Comparison of ENCODE assay signal across 8 mouse cellular contexts in genomic region chr17:24550416-24551049, GRCm38 (mm10). TPM values are rescaled to one million over a fixed set of nuclear protein-coding genes. Genes with fewer than 3 reads are reported as not detected.
A peak's percentile ranks its signal among the peaks of the same experiment; 100 is the strongest.
DNase-seq lines count a peak whose midpoint lies in the region; ATAC-seq and TF ChIP-seq lines count a peak whose summit lies in the region.

No protein-coding gene starts in this region.

- in situ Hi-C loops in ES-E14 (cut with MboI; ENCODE audit: low sequenced_read_pairs in 2 of 2, unreplicated experiment in 2 of 2) = no loop called here

- peak overlapping the region; percentile 35; the same call in 1 of the 2 replicates for H3K27ac ChIP-seq in ES-E14 (ENCODE audit: insufficient read depth, low read depth, low read length, poor library complexity, severe bottlenecking)
- peak overlapping the region; percentile 88 for H3K27ac ChIP-seq in forebrain, embryonic 14.5 days (ENCODE audit: low read depth, low read length)
- peak overlapping the region; percentile 99 for H3K27ac ChIP-seq in layer of hippocampus, adult 2 months
- H3K27ac ChIP-seq in lung, embryonic 16.5 days (ENCODE audit: low read length) = peak overlapping the region; percentile 93

- no peaks in the 10 kb centered on the region; the same call in 1 of the 2 replicates for H3K36me3 ChIP-seq in ES-E14 (ENCODE audit: control insufficient read depth, insufficient read depth, low read length, poor library complexity, severe bottlenecking)
- H3K36me3 ChIP-seq in forebrain, embryonic 14.5 days (ENCODE audit: control insufficient read depth, insufficient read depth, low read length) = no peaks in the 10 kb centered on the region
- H3K36me3 ChIP-seq in lung, embryonic 16.5 days (ENCODE audit: control insufficient read depth, insufficient read depth, low read length) = no peaks in the 10 kb centered on the region

- intact Hi-C loops in heart, postnatal 10 days (cut with DNase I) = no loop called here

- H3K4me3 ChIP-seq in ES-E14 (ENCODE audit: insufficient read depth in 1 of 2, low read depth in 1 of 2, low read length in 2 of 2, poor library complexity in 1 of 2, severe bottlenecking in 1 of 2) = peak overlapping the region; percentile 73 to 76
- H3K4me3 ChIP-seq in forebrain, embryonic 14.5 days (ENCODE audit: low read depth, low read length) = peak overlapping the region; percentile 63
- H3K4me3 ChIP-seq in layer of hippocampus, adult 2 months = peak overlapping the region; percentile 82
- H3K4me3 ChIP-seq in lung, embryonic 16.5 days (ENCODE audit: low read length) = peak overlapping the region; percentile 82

- peak overlapping the region; percentile 79 for H3K9ac ChIP-seq in ES-E14 (ENCODE audit: insufficient read depth, low read depth, low read length, poor library complexity, severe bottlenecking)
- peak overlapping the region; percentile 94 for H3K9ac ChIP-seq in forebrain, embryonic 14.5 days (ENCODE audit: low read length)
- peak overlapping the region; percentile 82 for H3K9ac ChIP-seq in lung, embryonic 16.5 days (ENCODE audit: low read length)

- no peak for DNase-seq in ES-E14 (ENCODE audit: low read depth, low spot score)
- peak; percentile 78 for DNase-seq in forebrain, embryonic 14.5 days (ENCODE audit: low spot score)
- peak; percentile 83 to 84 for DNase-seq in heart, postnatal 10 days
- peak; percentile 65 to 82 for DNase-seq in layer of hippocampus, adult 2 months (ENCODE audit: low spot score in 2 of 2)
- peak; percentile 88 for DNase-seq in retina, embryonic 14.5 days (ENCODE audit: low spot score)
- peak; percentile 81 for DNase-seq in urinary bladder, postnatal 14 days (ENCODE audit: low spot score)

- 0 out of 2 replicates have a peak, but pooled peaks cover 12% of the 10 kb centered on the region for H3K27me3 ChIP-seq in forebrain, embryonic 14.5 days (replicated peaks; ENCODE audit: control insufficient read depth, insufficient read depth, low read length)
- H3K27me3 ChIP-seq in lung, embryonic 16.5 days (ENCODE audit: control insufficient read depth, insufficient read depth, low read depth, low read length) = no peaks in the 10 kb centered on the region

- WGBS in forebrain, embryonic 14.5 days = under 1% methylated on average over 40 of the region's 44 CpGs
- WGBS in lung, embryonic 16.5 days = under 1% methylated on average over 44 of the region's 44 CpGs

- 0 out of 2 replicates have a peak, but pooled peaks have one; percentile 21 for TF ChIP-seq CTCF in layer of hippocampus, adult 2 months (conservative IDR thresholded peaks at IDR 0.05)

- peak overlapping the region; percentile 62 for H3K4me2 ChIP-seq in forebrain, embryonic 14.5 days (ENCODE audit: low read length)
- peak overlapping the region; percentile 78 for H3K4me2 ChIP-seq in lung, embryonic 16.5 days (ENCODE audit: low read depth, low read length)

- no peaks in the 10 kb centered on the region for H3K4me1 ChIP-seq in ES-E14 (ENCODE audit: control insufficient read depth in 2 of 2, insufficient read depth in 2 of 2, low read length in 2 of 2, poor library complexity in 1 of 2)
- H3K4me1 ChIP-seq in forebrain, embryonic 14.5 days (ENCODE audit: control insufficient read depth, insufficient read depth, low read length) = peaks cover 22% of the 10 kb centered on the region
- peaks cover 17% of the 10 kb centered on the region for H3K4me1 ChIP-seq in lung, embryonic 16.5 days (replicated peaks; ENCODE audit: control insufficient read depth, insufficient read depth, low read length)

- H3K9me3 ChIP-seq in ES-E14 (ENCODE audit: control insufficient read depth, insufficient read depth, low read depth, low read length) = no peaks in the 10 kb centered on the region
- H3K9me3 ChIP-seq in forebrain, embryonic 14.5 days (replicated peaks; ENCODE audit: control insufficient read depth, low read length) = no peaks in the 10 kb centered on the region
- no peaks in the 10 kb centered on the region for H3K9me3 ChIP-seq in lung, embryonic 16.5 days (ENCODE audit: control insufficient read depth, low read length)

- peak; percentile 63; the same call in 1 of the 2 replicates for ATAC-seq in cerebellum, adult (ENCODE audit: insufficient number of reproducible peaks, low FRiP score, low TSS enrichment)
- ATAC-seq in forebrain, embryonic 14.5 days = peak; percentile 82
- ATAC-seq in lung, embryonic 16.5 days (ENCODE audit: low read depth) = peak; percentile 73

TF ChIP-seq in ES-E14, 5 proteins besides CTCF, POLR2A, EP300 and RAD21:
- TF ChIP-seq ZNF384 (IDR thresholded peaks at IDR 0.05; ENCODE audit: low read depth, low read length) = no peak
- no peak for TF ChIP-seq HCFC1 (IDR thresholded peaks at IDR 0.05; ENCODE audit: borderline replicate concordance, insufficient read depth, low read length)
- TF ChIP-seq CHD2 (IDR thresholded peaks at IDR 0.05; ENCODE audit: low read depth, low read length) = no peak

RNA-seq across cellular contexts. Expression of gene Pkd1, which starts 0.9 kb away (rescaled TPM):
- total RNA-seq in ES-E14 (2012; rRNA removed) = 27.8 and 35.9 TPM in 2 replicates
- polyA plus RNA-seq in forebrain, embryonic 14.5 days (2014; fragmentation: Nextera tagmentation; extraction: Ambion mirVana) = 12.9 and 16.7 TPM in 2 replicates
- 10 to 100 TPM; 60.1 to 72.2 TPM for total RNA-seq in heart, postnatal 10 days (2021)
- total RNA-seq in layer of hippocampus, adult 2 months (2021) = 10 to 100 TPM; 87.0 to 93.3 TPM
- 21.6 and 23.6 TPM in 2 replicates for polyA plus RNA-seq in lung, embryonic 16.5 days (2015; fragmentation: Nextera tagmentation; extraction: Ambion mirVana)

RNA-seq across cellular contexts. Expression of gene Rab26, which starts 16.5 kb away (rescaled TPM):
- 2.8 and 7.4 TPM in 2 replicates for total RNA-seq in ES-E14 (2012; rRNA removed)
- polyA plus RNA-seq in forebrain, embryonic 14.5 days (2014; fragmentation: Nextera tagmentation; extraction: Ambion mirVana) = 4.0 TPM in 2 replicates
- under 1 TPM; 0.32 to 0.45 TPM for total RNA-seq in heart, postnatal 10 days (2021)
- 10 to 100 TPM; 78.2 to 82.2 TPM for total RNA-seq in layer of hippocampus, adult 2 months (2021)
- 2.6 and 4.9 TPM in 2 replicates for polyA plus RNA-seq in lung, embryonic 16.5 days (2015; fragmentation: Nextera tagmentation; extraction: Ambion mirVana)

RNA-seq across cellular contexts. Expression of gene Traf7, which starts 22.8 kb away (rescaled TPM):
- 149 and 228 TPM in 2 replicates for total RNA-seq in ES-E14 (2012; rRNA removed)
- 80.1 and 96.6 TPM in 2 replicates for polyA plus RNA-seq in forebrain, embryonic 14.5 days (2014; fragmentation: Nextera tagmentation; extraction: Ambion mirVana)
- 10 to 100 TPM; 75.9 to 77.9 TPM for total RNA-seq in heart, postnatal 10 days (2021)
- 10 to 100 TPM; 87.9 to 95.5 TPM for total RNA-seq in layer of hippocampus, adult 2 months (2021)
- polyA plus RNA-seq in lung, embryonic 16.5 days (2015; fragmentation: Nextera tagmentation; extraction: Ambion mirVana) = 90.9 and 93.5 TPM in 2 replicates

Comparison
In these comparisons a context has a peak if more than half of its experiments do, and no peak if none do; other contexts are left out.
1. H3K27ac ChIP-seq: peak in every context shown above with its lines; median percentile 99 in layer of hippocampus, adult 2 months; 93 in lung, embryonic 16.5 days; 88 in forebrain, embryonic 14.5 days; 35 in ES-E14.